Mouse (Mus musculus): ENCODE measurements around the gene Slc26a6. TPM values are rescaled to one million over a fixed set of nuclear protein-coding genes. Genes with fewer than 3 reads are reported as not detected.

Slc26a6 gene
- polyA plus RNA-seq, 1 experiment from 2014 or later, result 10.0 TPM

GRCm38 (mm10) chr9:108815557-108815956 is 37.5 kb upstream of the Slc26a6 start:
- no peak overlapping the region for H3K4me3 ChIP-seq (ENCODE audit: low read length)
- no peak overlapping the region for H3K9ac ChIP-seq (ENCODE audit: low read length)
- H3K27me3 ChIP-seq (ENCODE audit: control insufficient read depth, insufficient read depth, low read depth, low read length), result no peaks in the 10 kb centered on the region
- H3K4me1 ChIP-seq (replicated peaks; ENCODE audit: control insufficient read depth, insufficient read depth, low read length), result no peaks in the 10 kb centered on the region
- H3K4me2 ChIP-seq (ENCODE audit: low read depth, low read length), result no peak overlapping the region
- WGBS, result 75% methylated on average over 7 of the region's 7 CpGs
- no peaks in the 10 kb centered on the region for H3K9me3 ChIP-seq (ENCODE audit: control insufficient read depth, low read length)
- peaks cover 11% of the 10 kb centered on the region; the same call in 1 of the 2 replicates for H3K36me3 ChIP-seq (ENCODE audit: control insufficient read depth, insufficient read depth, low read length)
- ATAC-seq (ENCODE audit: low read depth), result no peak
- H3K27ac ChIP-seq (ENCODE audit: low read length), result no peak overlapping the region

- no peaks in the 10 kb centered on the region for H3K9me3 ChIP-seq (ENCODE audit: control insufficient read depth, low read length)
- H3K4me1 ChIP-seq (replicated peaks; ENCODE audit: control insufficient read depth, insufficient read depth, low read length), result no peaks in the 10 kb centered on the region
- no peak overlapping the region for H3K9ac ChIP-seq (ENCODE audit: low read length)
- no peak overlapping the region for H3K4me3 ChIP-seq (ENCODE audit: low read length)
- no peak overlapping the region for H3K4me2 ChIP-seq (ENCODE audit: low read depth, low read length)
- peaks cover 11% of the 10 kb centered on the region; the same call in 1 of the 2 replicates for H3K36me3 ChIP-seq (ENCODE audit: control insufficient read depth, insufficient read depth, low read length)
- peaks cover 17% of the 10 kb centered on the region for H3K27me3 ChIP-seq (ENCODE audit: control insufficient read depth, insufficient read depth, low read depth, low read length)
- H3K27ac ChIP-seq (ENCODE audit: low read length), result no peak overlapping the region
- 41% methylated on average over 3 of the region's 3 CpGs for WGBS
- ATAC-seq (ENCODE audit: low read depth), result no peak
These were observed 33.6 kb upstream of the Slc26a6 start for GRCm38 (mm10) chr9:108819495-108819894.

- Histone ChIP-seq H3K36me3 (ENCODE audit: control insufficient read depth, insufficient read depth, low read length) (peaks cover 8% of the 10 kb centered on the region; the same call in 1 of the 2 replicates), H3K9me3 (ENCODE audit: control insufficient read depth, low read length) (no peaks in the 10 kb centered on the region), H3K4me3 (ENCODE audit: low read length) (no peak overlapping the region), H3K27ac (ENCODE audit: low read length) (no peak overlapping the region), H3K4me1 (replicated peaks; ENCODE audit: control insufficient read depth, insufficient read depth, low read length) (no peaks in the 10 kb centered on the region), H3K4me2 (ENCODE audit: low read depth, low read length) (no peak overlapping the region), H3K27me3 (ENCODE audit: control insufficient read depth, insufficient read depth, low read depth, low read length) (peaks cover 22% of the 10 kb centered on the region), H3K9ac (ENCODE audit: low read length) (no peak overlapping the region)
- 60% methylated on average over 5 of the region's 5 CpGs for WGBS
- ATAC-seq (ENCODE audit: low read depth), result no peak
These were observed 33.0 kb upstream of the Slc26a6 start for GRCm38 (mm10) chr9:108820077-108820476.

- H3K9me3 ChIP-seq (ENCODE audit: control insufficient read depth, low read length), result no peaks in the 10 kb centered on the region
- peaks cover 4% of the 10 kb centered on the region; the same call in 1 of the 2 replicates for H3K4me1 ChIP-seq (replicated peaks; ENCODE audit: control insufficient read depth, insufficient read depth, low read length)
- H3K36me3 ChIP-seq (ENCODE audit: control insufficient read depth, insufficient read depth, low read length), result no peaks in the 10 kb centered on the region
- no peak overlapping the region for H3K4me3 ChIP-seq (ENCODE audit: low read length)
- peaks cover 62% of the 10 kb centered on the region for H3K27me3 ChIP-seq (ENCODE audit: control insufficient read depth, insufficient read depth, low read depth, low read length)
- H3K9ac ChIP-seq (ENCODE audit: low read length), result no peak overlapping the region
- no peak for ATAC-seq (ENCODE audit: low read depth)
- no peak overlapping the region for H3K27ac ChIP-seq (ENCODE audit: low read length)
- H3K4me2 ChIP-seq (ENCODE audit: low read depth, low read length), result no peak overlapping the region
- 4% methylated on average over 25 of the region's 25 CpGs for WGBS
These were observed 28.9 kb upstream of the Slc26a6 start for GRCm38 (mm10) chr9:108824144-108824685.

- H3K27ac ChIP-seq (ENCODE audit: low read length), result no peak overlapping the region
- no peak overlapping the region for H3K9ac ChIP-seq (ENCODE audit: low read length)
- H3K9me3 ChIP-seq (ENCODE audit: control insufficient read depth, low read length), result no peaks in the 10 kb centered on the region
- H3K27me3 ChIP-seq (ENCODE audit: control insufficient read depth, insufficient read depth, low read depth, low read length), result peaks cover 69% of the 10 kb centered on the region
- no peak overlapping the region for H3K4me2 ChIP-seq (ENCODE audit: low read depth, low read length)
- H3K4me1 ChIP-seq (replicated peaks; ENCODE audit: control insufficient read depth, insufficient read depth, low read length), result peaks cover 4% of the 10 kb centered on the region; the same call in 1 of the 2 replicates
- no peaks in the 10 kb centered on the region for H3K36me3 ChIP-seq (ENCODE audit: control insufficient read depth, insufficient read depth, low read length)
- ATAC-seq (ENCODE audit: low read depth), result no peak
- H3K4me3 ChIP-seq (ENCODE audit: low read length), result no peak overlapping the region
- 1% methylated on average over 31 of the region's 31 CpGs for WGBS
These were observed 28.2 kb upstream of the Slc26a6 start for GRCm38 (mm10) chr9:108824755-108825413.

GRCm38 (mm10) chr9:108825820-108826699 is 27.0 kb upstream of the Slc26a6 start, which contains the start of gene Celsr3:
Gene Celsr3, plus strand, starts transcription at chr9:108826320.
- WGBS, result 3% methylated on average over 64 of the region's 70 CpGs
- Histone ChIP-seq H3K36me3 (ENCODE audit: control insufficient read depth, insufficient read depth, low read length) (no peaks in the 10 kb centered on the region), H3K4me2 (ENCODE audit: low read depth, low read length) (peak within 1 kb of the TSS; percentile 65), H3K27me3 (ENCODE audit: control insufficient read depth, insufficient read depth, low read depth, low read length) (peaks cover 79% of the 10 kb centered on the region), H3K9ac (ENCODE audit: low read length) (no peak within 1 kb of the TSS), H3K4me1 (replicated peaks; ENCODE audit: control insufficient read depth, insufficient read depth, low read length) (peaks cover 4% of the 10 kb centered on the region; the same call in 1 of the 2 replicates), H3K27ac (ENCODE audit: low read length) (no peak within 1 kb of the TSS), H3K4me3 (ENCODE audit: low read length) (peak within 1 kb of the TSS; percentile 45), H3K9me3 (ENCODE audit: control insufficient read depth, low read length) (no peaks in the 10 kb centered on the region)
- ATAC-seq (ENCODE audit: low read depth), result peak; percentile 65

- Histone ChIP-seq H3K9ac (ENCODE audit: low read length) (no peak overlapping the region), H3K36me3 (ENCODE audit: control insufficient read depth, insufficient read depth, low read length) (no peaks in the 10 kb centered on the region), H3K27ac (ENCODE audit: low read length) (no peak overlapping the region), H3K4me3 (ENCODE audit: low read length) (peak overlapping the region; percentile 45), H3K4me1 (replicated peaks; ENCODE audit: control insufficient read depth, insufficient read depth, low read length) (peaks cover 6% of the 10 kb centered on the region), H3K4me2 (ENCODE audit: low read depth, low read length) (peak overlapping the region; percentile 65), H3K27me3 (ENCODE audit: control insufficient read depth, insufficient read depth, low read depth, low read length) (peaks cover 85% of the 10 kb centered on the region), H3K9me3 (ENCODE audit: control insufficient read depth, low read length) (no peaks in the 10 kb centered on the region)
- peak; percentile 77 for ATAC-seq (ENCODE audit: low read depth)
- 2% methylated on average over 39 of the region's 39 CpGs for WGBS
These were observed 26.3 kb upstream of the Slc26a6 start for GRCm38 (mm10) chr9:108826700-108827340.

GRCm38 (mm10) chr9:108827454-108827853 is 25.6 kb upstream of the Slc26a6 start:
- Histone ChIP-seq H3K4me3 (ENCODE audit: low read length) (peak overlapping the region; percentile 45), H3K9me3 (ENCODE audit: control insufficient read depth, low read length) (no peaks in the 10 kb centered on the region), H3K36me3 (ENCODE audit: control insufficient read depth, insufficient read depth, low read length) (no peaks in the 10 kb centered on the region), H3K27me3 (ENCODE audit: control insufficient read depth, insufficient read depth, low read depth, low read length) (peaks cover 87% of the 10 kb centered on the region), H3K9ac (ENCODE audit: low read length) (no peak overlapping the region), H3K4me1 (replicated peaks; ENCODE audit: control insufficient read depth, insufficient read depth, low read length) (peaks cover 10% of the 10 kb centered on the region), H3K4me2 (ENCODE audit: low read depth, low read length) (peak overlapping the region; percentile 65), H3K27ac (ENCODE audit: low read length) (no peak overlapping the region)
- ATAC-seq (ENCODE audit: low read depth), result no peak
- 4% methylated on average over 34 of the region's 34 CpGs for WGBS

Measured in lung, embryonic 16.5 days (tissue).